Mouse (Mus musculus) yolk sac, embryonic 10.5 days (tissue): ENCODE measurements around the gene Ankk1.

Experiments
- DNase-seq: peaks from one replicate; pipeline ENCODE4 v3.0.0-alpha.2; 2017; ENCODE audit warnings: low spot score

Gene Ankk1

GRCm38 (mm10) chr9:49426921-49427320 is at the start of gene Ankk1:
Gene Ankk1 (minus strand): TSS chr9:49427021.
- DNase-seq: no peak

- no peak for DNase-seq
Measured at GRCm38 (mm10) chr9:49472126-49472525, 45.3 kb upstream of the Ankk1 start.

- no peak for DNase-seq
Measured at GRCm38 (mm10) chr9:49470946-49471345, 44.1 kb upstream of the Ankk1 start.

DNA sequence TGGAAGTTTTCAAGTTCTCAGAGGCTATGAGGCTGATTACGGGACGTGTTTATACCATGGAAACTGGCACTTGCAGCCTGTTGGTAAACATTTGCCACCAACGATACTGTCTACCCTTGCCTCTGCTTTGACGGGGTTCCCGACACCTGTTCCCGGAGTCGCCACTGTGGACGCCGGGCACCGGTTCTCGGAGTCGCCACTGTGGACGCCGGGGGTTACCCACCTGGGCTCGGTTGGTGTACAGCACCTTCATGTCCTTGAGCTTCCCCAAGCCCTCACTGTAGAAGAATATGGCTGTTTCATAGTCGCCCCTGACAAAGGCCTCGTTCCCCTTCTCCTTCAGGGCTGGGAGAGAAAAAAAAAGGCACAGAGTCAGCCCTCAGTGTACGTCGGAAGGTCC is 43.2 kb upstream of the Ankk1 start:
- no peak for DNase-seq

- DNase-seq: no peak
Measured at GRCm38 (mm10) chr9:49456136-49456535, 29.3 kb upstream of the Ankk1 start.

GRCm38 (mm10) chr9:49452396-49452795 is 25.6 kb upstream of the Ankk1 start:
- DNase-seq: no peak

DNA sequence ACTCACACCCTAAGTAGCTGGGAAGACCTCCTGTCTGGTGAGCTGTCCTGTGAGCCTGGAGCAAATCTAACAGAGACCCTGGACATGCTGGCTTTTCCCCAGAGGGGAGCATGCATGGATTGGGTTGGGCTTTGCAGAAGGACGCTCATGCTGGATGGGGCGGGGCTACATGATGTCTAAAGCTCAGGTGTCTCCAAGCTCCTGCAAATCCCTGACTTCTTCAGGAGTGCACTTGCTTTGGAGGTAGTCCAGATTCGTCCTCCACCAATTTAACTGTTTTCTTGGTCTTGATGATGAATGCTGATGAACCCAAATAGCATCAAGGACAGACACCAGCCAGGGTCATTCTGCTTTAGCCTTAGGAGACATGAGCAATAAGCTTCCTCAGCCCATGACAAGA is 23.7 kb upstream of the Ankk1 start:
- DNase-seq: no peak

GRCm38 (mm10) chr9:49442621-49443020 is 15.8 kb upstream of the Ankk1 start:
- DNase-seq: no peak

GRCm38 (mm10) chr9:49427478-49427877 is 657 bp upstream of the Ankk1 start:
- DNase-seq: no peak

DNA sequence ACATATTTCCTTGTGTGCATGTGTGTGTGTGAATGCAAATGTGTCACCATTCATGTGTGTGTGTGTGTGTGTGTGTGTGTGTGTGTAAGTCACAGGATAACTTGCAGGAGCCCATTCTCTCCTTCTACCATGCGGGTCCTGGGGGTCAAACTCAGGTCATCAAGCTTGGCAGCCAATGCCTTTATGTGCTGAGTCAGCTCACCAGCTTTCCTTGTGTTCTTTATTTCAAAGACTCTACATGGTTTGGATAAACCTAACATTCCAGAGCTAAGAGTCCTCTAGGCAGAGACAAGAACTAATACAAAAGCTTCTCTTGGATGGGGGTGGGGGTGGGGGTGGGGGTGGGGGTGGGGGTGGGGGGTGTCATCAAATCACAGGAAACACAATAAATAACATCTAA is 1.2 kb downstream of the Ankk1 start:
- DNase-seq: no peak

- no peak for DNase-seq
Measured at GRCm38 (mm10) chr9:49423866-49424265, 3.0 kb downstream of the Ankk1 start.

DNA sequence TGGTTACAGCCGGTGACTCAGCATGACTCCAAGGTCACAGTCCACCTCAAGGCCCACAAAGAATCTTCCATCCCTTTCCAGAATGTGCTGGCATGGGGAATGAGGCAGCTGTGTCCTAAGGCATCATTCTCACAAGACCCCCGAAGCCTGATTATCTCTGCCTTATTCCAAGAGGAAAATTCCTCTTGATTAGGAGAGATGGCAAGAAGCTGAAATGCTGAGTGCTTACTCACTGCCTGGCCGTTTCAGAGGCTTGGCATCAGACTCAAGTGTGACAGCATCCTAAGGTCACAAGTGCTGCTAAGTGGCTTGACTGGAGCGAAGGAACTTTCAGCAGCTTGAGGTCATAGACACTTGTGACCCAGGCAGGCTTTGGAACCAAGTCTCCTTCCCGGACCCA is 16.2 kb downstream of the Ankk1 start:
- DNase-seq: no peak

DNA sequence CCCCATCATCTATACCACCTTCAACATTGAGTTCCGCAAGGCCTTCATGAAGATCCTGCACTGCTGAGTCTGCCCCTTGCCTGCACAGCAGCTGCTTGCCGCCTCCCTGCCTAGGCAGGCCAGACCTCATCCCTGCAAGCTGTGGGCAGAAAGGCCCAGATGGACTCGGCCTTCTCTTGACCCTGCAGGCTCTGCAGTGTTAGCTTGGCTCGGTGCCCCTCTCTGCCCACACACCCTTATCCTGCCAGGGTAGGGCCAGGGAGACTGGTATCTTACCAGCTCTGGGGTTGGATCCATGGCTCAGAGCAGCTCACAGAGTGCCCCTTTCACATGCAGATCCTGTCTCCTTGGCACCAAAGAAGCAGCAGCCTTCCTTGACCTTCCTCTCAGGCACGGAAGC is 19.8 kb downstream of the Ankk1 start:
- no peak for DNase-seq

DNA sequence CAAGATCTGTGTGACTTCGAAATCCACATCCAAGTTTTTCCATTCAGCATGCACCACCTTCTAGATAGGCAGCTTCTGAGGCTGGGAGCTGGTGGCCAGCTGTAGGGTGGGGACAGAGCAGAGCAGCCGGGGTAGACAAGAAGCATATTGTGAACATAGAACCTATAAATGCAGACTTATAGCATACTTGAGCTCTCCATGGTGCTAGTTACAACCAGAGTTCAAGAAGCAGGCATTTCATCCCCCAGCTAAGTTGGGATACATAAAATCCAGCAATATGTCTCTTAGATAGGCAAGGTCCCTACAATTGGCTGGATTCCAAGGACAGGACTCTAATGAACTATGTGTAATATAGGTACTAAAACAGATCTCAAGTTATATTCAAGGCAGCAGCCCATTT is 23.1 kb downstream of the Ankk1 start:
- DNase-seq: no peak

- DNase-seq: no peak
Measured at GRCm38 (mm10) chr9:49396006-49396405, 30.8 kb downstream of the Ankk1 start.

DNA sequence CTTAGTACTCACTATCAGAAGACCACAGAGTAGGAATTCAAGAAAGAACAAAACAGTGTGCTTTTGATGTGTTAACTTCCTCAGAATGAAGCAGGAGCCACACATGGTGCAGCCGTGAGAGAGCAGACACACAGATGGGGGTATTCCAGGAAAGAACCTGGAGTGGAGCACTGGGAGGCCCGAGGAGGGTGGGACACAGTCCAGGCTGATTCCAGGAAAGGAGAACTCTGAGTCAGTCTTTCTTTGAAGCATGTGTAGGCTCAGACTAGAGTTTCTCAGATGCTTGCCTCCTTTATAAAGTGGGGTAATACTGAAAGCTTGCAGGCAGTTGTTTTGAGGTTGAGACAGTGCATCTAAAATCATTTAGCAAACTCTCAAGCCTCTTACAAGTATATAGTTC is 34.6 kb downstream of the Ankk1 start:
- DNase-seq: no peak

DNA sequence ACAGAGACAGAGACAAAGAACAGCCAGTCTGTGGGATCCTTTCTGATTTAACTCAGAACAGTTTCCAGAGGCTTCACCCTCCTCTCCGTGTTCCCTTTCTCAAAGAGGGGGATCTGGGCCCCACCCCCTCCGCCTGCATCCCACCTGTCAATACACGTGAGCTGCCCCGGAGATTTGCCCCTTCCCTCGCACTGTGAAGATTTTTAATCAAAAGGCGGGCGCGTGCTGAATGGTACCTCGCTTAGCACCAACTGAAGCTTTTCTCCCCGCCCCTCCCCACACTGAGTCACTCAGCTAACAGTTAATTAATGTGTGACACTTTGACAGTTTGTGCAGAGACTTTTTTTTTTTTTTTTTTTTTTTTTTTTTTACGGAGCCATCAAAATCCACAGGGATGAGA is 40.7 kb downstream of the Ankk1 start:
- no peak for DNase-seq

- DNase-seq: no peak
Measured at GRCm38 (mm10) chr9:49385301-49385700, 41.5 kb downstream of the Ankk1 start.

DNA sequence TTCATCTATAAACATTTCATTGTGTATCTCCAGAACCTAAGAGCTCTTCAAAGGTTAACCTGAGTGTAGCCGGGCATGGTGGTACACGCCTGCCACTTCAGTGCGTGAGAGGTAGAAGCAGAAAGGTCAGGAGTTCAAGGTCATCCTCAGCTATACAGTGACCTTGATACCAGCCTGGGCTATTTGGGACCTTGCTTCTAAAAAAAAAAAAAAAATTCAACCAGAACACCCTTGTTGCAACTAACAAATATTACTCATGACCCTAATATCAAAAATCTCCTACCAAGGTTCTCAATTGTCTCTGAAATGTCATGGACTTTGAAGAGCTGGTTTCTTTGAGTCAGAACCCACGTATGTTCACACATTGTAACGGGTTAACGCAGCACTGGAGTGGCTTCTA is 42.0 kb downstream of the Ankk1 start:
- DNase-seq: no peak

GRCm38 (mm10) chr9:49384041-49384440 is 42.8 kb downstream of the Ankk1 start:
- no peak for DNase-seq

- no peak for DNase-seq
Measured at GRCm38 (mm10) chr9:49379962-49380361, 46.9 kb downstream of the Ankk1 start.

GRCm38 (mm10) chr9:49373946-49374345 is 52.9 kb downstream of the Ankk1 start:
- no peak for DNase-seq

- DNase-seq: peak; percentile 29
Measured at GRCm38 (mm10) chr9:49365763-49366162, 61.1 kb downstream of the Ankk1 start.
